Mouse (Mus musculus) kidney, postnatal 10 days (tissue): ENCODE data around the gene Apopt1.
A peak's percentile ranks its signal among the peaks of the same experiment; 100 is the strongest.

ENCODE experiments used
- DNase-seq: peaks from one replicate; pipeline ENCODE4 v3.0.0; 2021; ENCODE audit warnings: mixed read lengths

The Apopt1 gene

DNA sequence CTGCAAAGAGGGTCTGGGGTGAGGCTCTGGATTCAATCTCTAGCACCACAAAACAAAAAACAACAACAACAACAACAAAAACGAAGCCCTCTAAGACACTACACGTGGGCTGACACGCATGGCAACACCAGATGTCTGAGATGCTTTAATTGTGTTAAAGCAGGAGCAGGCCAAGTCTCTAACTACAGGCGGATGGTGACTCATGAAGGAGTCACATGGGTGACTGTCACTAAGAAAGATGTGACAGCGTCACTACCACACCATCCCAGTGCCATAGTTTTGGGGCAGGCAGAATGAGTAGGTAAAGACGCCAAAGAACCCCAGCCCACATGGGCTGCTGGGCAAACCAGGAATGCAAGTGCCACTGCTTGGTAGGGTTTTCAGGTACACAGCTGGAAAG, 39.4 kb downstream of the Apopt1 start:
- no peak for DNase-seq

DNA sequence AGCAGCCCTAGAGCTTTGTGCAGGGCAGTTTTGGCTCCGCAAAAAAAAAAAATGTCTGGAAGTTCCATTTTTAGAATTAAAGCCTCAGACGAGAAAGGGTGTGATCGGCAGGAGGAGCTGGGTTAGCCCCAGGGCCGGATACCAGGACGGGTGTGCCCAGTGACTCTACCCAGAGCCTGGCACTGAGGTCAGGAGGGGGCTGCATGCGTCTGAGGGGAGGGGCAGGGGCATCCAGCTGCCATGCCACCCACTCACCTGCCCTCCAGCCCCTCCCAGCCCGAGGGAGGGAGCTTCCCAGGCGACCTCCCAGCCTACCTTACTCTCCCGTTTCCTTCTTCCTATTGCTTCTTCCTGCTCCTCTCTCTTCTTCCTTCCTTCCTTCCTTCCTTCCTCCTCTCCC, 40.3 kb downstream of the Apopt1 start:
- DNase-seq = no peak

DNA sequence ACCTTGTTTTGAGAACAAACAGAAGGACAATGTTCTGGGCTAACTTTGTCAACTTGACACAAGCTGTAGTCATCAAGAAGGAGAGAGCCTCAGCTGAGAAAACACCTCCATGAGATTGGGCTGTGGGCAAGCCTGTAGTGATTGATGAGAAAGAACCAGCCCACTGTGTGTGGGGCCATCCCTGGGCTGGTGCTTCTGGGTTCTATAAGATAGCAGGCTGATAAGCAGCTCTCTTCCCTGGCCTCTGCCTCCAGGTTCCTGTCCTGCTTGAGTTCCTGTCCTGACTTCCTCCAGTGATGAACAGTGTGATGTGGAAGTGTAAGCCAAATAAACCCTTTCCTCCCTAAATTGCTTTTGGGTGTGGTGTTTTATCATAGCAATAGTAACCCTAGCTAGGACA, 41.6 kb downstream of the Apopt1 start:
- no peak for DNase-seq

DNA sequence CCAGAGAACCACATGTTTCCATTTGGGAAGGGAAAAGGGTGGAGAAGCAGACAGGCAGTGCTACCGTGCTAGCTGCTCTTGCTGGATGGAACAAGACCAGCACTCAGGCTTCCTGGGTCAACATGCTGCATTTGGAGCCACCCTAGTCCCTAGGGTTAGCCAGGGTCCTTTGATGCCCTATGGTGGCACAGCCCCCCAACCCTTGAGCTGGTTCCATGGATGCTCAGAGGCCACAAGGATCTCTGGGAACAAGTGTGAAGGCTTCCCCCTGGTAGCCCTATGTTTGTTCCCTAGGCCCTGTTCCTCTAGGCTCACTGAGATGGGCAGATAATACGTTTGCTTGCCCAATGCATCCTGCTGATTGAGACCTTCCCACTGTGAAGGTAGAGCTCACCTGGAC, 42.2 kb downstream of the Apopt1 start:
- DNase-seq = no peak

DNA sequence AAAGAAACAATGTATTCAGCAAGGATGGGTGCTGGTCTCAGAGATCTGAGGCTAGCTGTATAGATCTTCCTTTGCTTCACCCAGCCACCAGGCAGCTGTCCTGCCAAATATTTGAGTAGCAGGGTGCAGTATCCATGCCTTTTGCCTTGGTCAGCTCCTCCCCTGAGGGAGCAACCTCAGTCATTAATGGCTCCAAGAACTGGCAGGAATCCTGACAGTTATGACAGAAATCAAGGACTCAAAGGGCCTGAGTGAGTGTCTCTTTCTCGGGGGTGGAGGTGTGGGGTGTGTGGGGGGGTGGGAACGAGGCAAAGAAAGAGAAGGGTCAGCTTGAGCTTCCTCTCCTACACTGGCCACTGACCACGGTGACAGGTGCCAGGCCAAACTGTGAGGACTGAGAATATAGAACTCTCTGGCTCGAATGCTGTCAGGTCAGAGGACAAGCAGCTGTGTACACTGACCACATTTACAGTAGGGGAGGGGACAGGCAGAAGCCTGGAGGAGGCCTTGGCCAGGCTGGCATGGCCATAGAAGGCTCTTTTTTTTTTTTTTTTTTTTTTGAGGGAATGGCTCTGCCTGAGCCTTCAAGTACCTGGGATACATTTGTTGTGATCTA, 43.1 kb downstream of the Apopt1 start:
- no peak for DNase-seq

DNA sequence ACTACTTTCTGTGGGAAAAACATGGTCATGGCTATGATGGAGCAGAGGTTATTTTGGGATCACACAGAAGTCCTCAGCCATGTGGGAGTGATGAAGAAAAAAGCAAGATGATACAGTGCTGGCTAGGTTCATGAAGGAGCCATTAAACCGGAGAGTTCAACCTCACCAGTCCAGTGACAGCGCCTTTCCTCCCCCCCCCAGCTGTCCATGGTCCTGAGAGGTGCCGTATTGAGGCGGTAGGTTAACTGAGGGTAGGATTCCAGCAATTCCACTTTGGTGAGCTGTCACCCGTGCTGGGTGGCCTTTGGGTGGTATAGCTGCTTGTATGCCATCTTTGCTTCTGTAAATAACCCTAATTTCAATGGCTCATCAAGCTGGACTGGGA, 43.6 kb downstream of the Apopt1 start:
- no peak for DNase-seq

DNA sequence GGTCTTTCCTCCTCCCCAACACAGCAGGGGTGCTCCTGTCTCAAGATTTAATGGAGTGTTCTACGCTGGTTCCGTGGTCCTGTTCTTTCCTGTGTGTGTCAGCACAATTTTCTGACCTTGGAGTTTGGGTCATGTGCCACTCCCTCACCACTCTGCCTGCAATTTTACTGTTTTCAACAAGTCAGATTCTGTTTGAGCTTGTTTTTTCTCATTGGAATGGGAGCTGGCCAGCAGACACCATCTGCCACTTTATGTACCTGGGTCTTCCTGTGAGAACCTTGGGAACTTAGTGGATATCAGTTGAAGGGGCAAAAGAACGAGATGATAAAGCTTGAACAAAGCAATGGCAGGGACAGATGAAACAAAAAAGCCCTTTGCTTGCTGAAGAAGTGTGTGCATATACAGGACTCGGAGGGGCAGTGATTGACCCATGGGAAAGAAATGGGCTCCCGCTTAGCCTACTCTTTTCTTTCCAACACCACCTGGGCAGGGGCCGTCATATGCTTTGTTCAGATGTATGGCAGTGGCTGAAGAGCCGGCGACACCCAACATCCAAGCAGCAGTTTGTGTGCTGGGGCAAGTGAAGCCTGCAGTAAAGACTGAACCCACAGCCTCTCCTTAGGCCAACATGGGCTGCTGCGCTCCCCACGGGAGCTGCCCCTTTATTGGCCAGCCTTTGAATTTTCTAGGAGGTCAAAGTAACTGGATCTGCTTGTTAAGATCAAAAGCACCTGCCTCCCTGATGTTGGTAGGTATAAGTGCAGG, 44.7 kb downstream of the Apopt1 start:
- no peak for DNase-seq

DNA sequence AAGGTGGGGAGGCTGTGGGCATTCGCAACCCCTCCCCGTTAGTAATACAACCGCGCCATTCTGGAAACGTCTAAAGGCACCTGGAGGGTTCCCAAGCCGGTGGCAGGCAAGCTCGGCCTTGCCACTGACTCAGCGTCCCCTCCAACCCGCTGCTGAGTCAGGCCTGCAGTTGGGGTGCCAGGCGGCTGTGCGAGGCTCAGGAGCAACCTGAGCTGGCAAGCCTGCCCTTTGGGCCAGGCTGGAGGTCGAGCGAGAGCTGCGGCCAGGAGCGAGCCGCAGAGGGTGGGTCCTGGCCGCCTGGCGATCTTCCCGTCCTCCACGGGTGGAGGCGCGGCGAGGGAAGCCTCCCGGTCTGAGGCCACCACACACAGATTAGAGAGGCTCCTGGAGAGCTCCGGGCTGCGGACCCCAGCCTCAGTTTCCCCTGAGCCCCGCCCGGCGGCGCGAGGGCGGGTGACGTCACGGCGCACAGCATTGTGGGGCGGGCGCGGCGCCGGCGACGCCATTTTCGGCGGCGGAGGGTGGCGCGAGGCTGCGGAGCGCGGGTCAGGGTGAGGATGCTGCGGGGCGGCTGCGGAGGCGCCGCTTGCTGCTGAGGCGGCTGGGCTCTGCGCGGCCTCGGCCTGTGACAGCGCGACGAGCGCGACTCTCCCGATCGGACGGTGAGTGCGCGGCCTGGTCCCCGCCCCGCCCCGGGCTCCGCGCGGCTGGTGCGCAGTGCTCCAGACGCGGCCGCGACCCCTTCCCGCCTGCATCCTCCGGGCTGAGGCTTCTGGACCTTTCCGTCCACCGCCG, 45.5 kb downstream of the Apopt1 start, which contains the start of gene Klc1:
Gene Klc1 (plus strand): TSS at position 469 of the 795 bp plus-strand sequence.
- peak; percentile 89 for DNase-seq

DNA sequence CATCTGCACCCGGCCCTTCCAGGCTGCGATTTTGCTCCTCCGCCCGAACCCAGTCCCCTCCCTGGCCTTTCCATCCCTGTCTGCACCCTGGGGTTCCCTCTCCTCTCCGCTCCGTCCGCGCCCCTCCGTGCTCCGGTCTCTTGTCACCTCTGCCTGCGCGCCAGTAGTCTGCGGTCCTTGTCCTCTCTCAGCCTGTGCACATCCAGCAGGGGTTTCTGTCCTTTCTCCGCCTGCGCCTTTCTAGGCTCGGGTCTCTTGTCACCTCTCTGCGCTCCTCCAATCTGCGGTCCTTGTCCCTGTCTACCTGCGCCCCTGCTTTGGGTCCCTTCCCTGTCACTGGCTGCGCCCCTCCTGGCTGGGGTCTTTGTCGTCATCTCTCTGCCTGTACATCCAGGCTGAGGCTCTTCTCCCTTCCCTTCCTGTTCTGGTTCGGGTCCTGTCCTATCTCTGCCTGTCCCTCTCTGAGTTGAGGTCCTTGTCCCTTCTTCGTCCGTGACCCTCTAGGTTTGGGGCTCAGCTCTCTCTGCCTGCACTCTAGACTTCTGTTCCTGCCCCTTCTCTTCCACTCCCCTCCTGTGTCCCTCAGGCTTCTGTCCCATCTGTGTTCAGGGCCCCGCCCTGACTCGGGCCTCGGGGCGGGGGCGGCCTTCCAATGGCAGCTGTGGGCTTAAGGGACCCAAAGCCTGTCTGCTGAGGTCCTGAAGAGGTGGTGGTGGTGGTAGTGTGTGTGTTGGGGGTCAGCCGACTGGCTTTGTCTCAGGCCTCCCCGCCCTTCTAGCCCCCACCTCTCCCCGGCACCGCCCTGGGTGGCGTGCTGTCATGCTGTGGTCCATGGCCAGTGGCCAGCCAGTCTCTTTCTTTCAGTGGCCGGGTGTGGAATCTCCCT, 46.4 kb downstream of the Apopt1 start:
- peak; percentile 70 for DNase-seq

DNA sequence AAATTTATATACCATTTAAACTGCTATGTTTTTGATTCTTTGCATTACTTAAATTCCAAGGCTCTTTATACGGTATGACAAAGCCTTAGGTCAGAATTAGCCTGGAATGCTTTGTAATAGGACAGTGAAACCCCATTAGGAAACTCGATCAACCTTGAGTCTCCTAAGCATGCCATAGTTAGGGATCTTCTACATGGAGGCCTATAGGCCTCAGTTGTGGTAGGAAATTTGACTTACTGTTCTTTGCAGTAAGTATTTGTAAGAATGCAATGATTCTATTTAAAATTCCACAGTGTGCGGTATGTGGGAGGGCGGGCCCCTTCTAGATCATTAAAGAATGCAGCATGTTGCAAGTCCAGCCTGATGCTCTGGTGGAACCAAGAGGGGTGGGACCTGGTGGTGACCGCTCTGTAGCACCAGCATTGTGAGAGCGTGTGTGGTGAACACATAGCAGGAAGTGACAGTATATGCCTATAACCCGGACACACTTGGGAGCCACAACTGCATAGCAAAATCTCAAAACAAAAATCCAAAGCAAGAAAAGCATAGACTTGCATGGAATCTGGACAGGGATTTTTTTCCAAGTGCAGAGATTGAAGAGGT, 47.3 kb downstream of the Apopt1 start:
- DNase-seq = no peak

DNA sequence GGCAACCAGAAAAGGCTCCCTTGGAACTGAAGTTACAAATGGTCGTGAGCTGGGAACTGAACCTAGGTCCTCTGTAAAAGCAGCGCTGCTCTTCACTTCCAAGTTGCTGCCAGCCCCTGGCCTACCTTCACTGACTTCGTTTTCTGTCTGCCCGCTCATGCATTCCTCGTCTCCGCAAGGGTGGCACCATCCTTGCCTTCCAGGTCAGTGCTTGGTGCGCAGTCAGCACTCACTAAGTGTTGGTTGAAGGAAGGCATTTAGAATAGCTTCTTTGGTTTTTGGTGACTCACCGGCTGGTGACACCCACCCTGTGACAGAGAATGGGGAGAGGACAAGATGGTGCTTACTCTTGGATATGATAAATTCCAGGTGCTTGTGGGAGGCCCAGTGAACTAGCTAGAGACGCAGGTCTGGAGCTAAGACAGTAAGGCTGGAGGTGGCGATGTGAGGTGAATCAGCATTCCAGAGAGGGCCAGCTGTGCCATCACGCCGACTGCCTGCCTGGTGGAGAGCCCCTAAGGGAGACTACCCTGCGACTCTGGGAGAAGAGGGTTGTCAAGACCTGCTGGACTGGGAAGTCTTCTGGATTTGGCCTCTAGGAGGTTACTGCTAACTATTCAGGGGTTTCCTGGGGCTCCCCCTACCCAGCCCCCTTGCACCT, 49.7 kb downstream of the Apopt1 start:
- no peak for DNase-seq

DNA sequence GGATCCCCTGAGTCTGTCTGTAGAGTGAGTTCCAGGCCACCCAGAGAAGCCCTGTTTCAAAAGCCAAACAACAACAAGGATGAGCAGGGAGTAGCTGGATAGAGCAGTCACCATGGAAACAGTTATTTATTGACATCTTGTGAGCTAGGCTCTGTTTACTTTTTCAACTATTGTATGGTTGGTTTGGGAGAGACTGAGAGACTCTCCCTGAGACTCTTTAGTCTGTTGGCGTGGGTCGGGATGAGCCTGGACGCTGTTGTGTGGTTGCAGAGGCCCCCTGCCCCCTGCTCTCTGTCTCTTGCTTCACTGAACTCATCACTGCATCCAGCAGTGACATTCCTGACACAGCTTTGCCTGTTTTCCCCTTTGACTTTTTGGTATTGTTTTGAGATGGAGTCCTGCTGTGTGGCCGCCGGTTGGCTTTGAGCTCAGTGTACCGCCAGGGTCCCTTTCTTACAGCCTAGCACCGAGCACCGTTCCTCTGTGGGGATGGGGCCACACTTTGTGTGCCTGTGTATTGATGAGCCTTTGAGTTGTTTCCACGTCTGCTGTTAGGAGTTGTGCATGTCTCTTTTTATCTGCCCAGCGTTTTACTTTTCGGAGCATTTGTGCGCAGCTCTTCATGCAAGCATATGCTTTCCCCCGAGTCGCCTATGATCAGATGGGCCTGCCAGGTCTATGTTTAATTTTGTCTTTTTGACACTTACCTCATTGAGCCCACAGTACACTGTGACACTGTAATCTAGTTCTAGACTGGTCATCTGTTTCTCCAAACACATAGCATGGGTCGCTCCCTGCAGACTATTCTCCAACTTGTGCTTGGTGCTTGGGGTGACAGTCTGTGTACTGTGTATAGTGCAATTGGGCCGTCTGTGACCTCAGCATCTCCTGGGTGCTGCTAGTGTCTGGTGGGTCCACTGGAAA, 53.5 kb downstream of the Apopt1 start:
- DNase-seq = no peak

DNA sequence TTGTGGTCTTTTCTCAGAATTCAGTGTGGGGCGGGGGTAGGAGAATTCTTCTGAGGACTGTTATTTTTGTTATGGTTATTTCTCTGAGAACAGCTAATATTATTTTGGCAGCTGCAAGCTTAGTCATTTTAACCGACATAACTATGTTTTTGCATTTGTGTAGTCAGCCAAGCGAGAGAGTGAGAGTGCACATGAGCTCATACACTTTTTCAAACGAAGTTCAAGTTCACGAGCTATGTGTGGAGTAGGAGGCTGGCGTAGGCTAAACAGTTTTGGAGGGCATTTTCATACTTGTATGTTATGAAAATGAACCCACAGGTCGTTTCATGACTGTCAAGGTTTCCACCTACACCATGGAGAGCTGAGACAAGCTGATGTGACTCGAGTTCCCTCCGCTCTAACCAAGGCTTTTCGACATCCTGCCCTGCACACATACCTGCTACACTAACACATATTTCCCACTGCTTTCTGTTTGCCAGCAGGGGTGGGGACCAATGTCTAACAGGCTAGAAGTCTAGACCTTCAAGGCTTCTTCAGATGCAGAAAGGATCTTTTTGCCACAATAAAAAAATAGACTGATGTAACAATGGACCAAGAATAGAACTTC, 55.4 kb downstream of the Apopt1 start:
- no peak for DNase-seq

DNA sequence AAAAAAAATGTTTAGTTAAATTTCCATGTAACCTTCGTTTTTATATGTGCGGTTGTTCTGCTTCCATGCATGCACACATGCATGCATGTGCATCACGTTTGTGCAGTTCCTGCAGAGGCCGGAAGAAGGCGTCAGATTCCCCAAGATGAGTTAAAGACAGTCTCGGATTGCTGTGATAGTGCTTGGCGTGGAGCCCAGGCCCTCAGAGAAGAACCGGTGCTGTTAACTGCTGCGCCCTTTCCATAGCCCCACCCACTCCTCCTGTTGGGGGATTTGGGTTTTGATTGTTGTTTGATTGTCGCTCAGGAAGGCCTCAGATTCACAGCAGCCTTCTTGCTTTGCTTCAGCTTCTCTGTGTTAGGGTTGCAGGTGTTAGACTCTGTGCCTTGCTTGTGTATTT, 56.2 kb downstream of the Apopt1 start:
- DNase-seq = peak; percentile 86

DNA sequence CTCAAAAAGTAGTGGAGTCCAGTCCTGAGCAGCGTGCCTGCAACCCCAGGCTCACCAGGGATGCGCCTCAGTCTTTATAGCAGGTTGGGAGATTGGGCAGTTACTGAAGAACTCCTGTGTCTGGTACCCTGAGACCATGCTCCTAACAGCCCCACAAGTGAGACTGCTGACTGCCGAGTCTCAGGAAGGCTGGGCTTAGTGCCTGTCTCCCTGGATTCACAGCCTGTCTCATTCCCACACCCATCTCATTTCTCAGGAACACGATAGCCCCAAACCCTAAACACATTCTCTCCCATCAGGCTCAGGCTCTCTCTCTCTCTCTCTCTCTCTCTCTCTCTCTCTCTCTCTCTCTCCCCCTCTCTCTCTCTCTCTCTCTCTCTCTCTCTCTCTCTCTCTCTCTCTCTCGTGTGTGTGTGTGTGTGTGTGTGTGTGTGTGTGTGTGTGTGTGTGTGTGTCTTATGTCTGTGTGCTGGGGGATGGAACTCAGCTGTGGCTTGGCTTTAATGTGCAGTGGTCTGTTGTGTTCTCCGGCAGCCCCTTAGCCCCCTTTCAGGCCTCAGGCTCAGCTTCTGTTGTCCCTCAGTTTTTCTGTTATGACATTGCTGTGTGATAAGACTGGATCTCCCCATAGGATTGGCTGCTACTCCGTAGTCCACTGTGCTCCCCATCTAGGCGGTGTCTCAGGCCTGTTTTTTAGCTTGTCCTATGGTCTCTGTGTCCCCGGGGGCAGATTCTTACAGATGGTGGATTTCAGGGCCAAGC, 56.9 kb downstream of the Apopt1 start:
- DNase-seq = no peak

DNA sequence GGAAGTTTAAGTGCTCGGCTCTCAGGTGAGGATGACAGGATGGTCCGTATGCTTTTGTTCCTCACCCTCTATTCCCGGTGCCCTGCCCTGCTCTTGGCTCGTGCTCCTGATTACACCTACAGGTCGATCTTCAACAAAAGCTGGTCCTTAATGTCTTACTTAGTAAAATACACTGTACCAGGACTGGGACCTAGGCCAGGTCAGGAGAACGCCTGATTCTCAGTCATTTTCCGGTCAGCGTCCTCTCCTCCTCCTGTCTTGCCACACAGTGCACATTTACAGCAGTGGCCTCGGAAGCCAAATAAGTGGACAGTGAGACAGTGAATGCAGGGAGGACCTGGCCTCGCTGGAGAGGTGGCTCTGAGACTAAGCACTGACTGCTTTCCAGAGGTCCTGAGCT, 57.6 kb downstream of the Apopt1 start:
- DNase-seq = no peak

DNA sequence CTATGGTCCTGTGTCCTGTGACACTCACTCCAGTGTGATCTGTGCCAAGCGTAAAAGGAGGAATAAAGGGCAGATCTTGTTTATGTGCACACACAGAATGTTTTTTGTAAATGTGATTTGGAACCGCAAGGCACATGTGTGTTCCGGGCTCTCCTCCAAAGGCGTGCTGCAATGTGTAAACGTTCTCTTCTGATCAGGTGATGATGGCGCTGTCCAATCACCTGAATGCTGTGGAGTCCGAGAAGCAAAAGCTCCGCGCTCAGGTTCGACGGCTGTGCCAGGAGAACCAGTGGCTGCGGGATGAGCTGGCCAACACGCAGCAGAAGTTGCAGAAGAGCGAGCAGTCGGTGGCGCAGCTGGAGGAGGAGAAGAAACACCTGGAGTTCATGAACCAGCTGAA, 61.1 kb downstream of the Apopt1 start:
- DNase-seq = no peak

DNA sequence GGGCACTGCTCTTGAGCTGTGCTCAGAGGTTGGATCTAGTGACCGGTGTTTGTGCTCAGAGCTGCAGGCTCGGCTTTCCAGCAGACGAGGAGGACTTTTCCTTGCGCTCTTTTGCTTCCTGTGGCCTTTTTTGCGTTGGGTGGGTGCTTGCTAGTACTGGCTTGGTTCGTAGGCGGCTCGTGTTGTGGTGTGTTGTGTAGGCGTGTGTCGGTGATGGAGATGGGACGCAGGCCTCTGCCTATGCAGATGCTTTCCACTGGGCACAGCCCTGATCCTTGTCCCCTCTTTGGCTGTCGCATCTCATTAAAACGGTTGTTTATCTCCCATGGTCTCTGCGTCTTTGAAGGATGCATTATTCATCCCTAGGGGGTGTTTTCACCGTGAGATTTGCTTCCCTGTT, 61.8 kb downstream of the Apopt1 start:
- DNase-seq = no peak

DNA sequence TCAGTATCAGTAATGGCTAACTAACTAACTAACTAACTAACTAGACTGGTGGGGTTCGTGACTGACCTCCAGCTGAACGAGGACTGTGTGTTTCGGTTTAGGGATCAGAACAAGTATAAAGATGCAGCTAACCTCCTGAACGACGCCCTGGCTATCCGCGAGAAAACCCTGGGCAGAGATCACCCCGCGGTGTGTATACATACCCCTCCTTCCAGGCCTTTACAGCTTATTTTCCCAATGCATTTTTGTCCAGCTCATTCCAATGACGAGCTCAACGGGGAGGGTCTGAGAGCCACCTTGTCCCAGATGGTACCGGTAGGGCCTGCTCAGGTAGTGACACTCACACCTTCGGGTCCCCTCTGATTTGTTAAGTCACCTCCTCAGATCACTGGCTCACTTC, 64.9 kb downstream of the Apopt1 start:
- no peak for DNase-seq

DNA sequence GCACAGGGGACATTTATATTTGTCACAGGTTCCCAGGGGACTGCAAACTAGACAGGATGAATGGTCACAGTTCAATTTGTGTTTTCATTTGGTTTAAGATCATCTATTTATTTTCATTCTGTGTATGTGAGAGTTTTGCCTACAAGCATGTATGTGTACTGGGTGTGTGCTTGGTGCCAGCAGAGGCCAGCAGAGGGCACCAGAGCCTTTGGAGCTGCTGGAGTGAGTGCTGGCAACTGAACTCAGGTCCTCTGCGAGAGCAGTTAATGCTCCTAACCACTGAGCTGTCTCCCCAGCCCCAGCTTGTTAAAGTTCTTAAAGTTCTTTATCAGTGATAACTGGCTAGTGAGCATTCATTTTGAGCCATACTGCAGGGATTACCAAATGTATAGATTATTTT, 66.5 kb downstream of the Apopt1 start:
- DNase-seq = no peak
